Mouse (Mus musculus) limb, embryonic 15.5 days (tissue): ENCODE measurements at regions not wholly inside any gene's neighbourhood (a gene's known extent, or its start where the extent isn't known, plus 50 kb on each side); places are given as distances from the start of the nearest gene placed in this dataset.
A peak's percentile ranks its signal among the peaks of the same experiment; 100 is the strongest.

Experiments used
- ATAC-seq: fragments of 200-750 bp; cut with Nextera tagmentation; 2 replicates; pipeline ENCODE4 v1.8.0; 2017; ENCODE audit warnings: low read depth, moderate TSS enrichment; ENCODE audit not compliant: insufficient number of reproducible peaks, low FRiP score, low TSS enrichment
- H3K27ac ChIP-seq: fragments of 300-500 bp; sonication (generic); 2 replicates; pipeline ENCODE4 v1.5.1; 2015; ENCODE audit warnings: moderate library complexity, mild to moderate bottlenecking, inconsistent platforms
- H3K27me3 ChIP-seq: fragments of 300-500 bp; sonication (generic); 2 replicates; pipeline ENCODE4 v1.6.1; 2015; ENCODE audit warnings: inconsistent platforms
- H3K36me3 ChIP-seq: fragments of 300-500 bp; sonication (generic); 2 replicates; pipeline ENCODE4 v1.6.1; 2015; ENCODE audit warnings: inconsistent platforms
- H3K4me1 ChIP-seq: fragments of 300-500 bp; sonication (generic); 2 replicates; pipeline ENCODE4 v1.6.1; 2015; ENCODE audit warnings: inconsistent platforms
- H3K4me2 ChIP-seq: fragments of 300-500 bp; sonication (generic); 2 replicates; pipeline ENCODE4 v1.6.1; 2015; ENCODE audit warnings: mild to moderate bottlenecking, inconsistent platforms
- H3K4me3 ChIP-seq: fragments of 300-500 bp; sonication (generic); 2 replicates; pipeline ENCODE4 v1.5.1; 2015; ENCODE audit warnings: mild to moderate bottlenecking, inconsistent platforms
- H3K9ac ChIP-seq: fragments of 300-500 bp; sonication (generic); 2 replicates; pipeline ENCODE4 v1.6.1; 2015; ENCODE audit warnings: inconsistent platforms
- H3K9me3 ChIP-seq: fragments of 300-500 bp; sonication (generic); 2 replicates; pipeline ENCODE4 v1.6.1; 2016; ENCODE audit warnings: inconsistent platforms
- WGBS: fragments of 180-500 bp; shearing (Covaris S2); methylation state at CpG from one replicate; pipeline ENCODE4 v1.1.7; 2015; 5-methylcytosine and 5-hydroxymethylcytosine counted together

- no peaks in the 10 kb centered on the region for H3K4me1 ChIP-seq
- no peaks in the 10 kb centered on the region for H3K9me3 ChIP-seq
- H3K27ac ChIP-seq = no peak overlapping the region
- H3K4me3 ChIP-seq = no peak overlapping the region
- no peaks in the 10 kb centered on the region for H3K27me3 ChIP-seq
- no peak for ATAC-seq
- no peaks in the 10 kb centered on the region for H3K36me3 ChIP-seq
- no peak overlapping the region for H3K9ac ChIP-seq
- 15% methylated on average over 7 of the region's 7 CpGs for WGBS
- H3K4me2 ChIP-seq = no peak overlapping the region
Observed at GRCm38 (mm10) chr7:138061116-138061515, 336.4 kb downstream of the Tcerg1l start.

- Histone ChIP-seq H3K4me1 (no peaks in the 10 kb centered on the region), H3K4me3 (no peak overlapping the region), H3K9ac (no peak overlapping the region), H3K27me3 (no peaks in the 10 kb centered on the region), H3K4me2 (no peak overlapping the region), H3K27ac (no peak overlapping the region), H3K36me3 (no peaks in the 10 kb centered on the region), H3K9me3 (no peaks in the 10 kb centered on the region)
- no peak for ATAC-seq
- 80% methylated on average over 4 of the region's 4 CpGs for WGBS
Observed at GRCm38 (mm10) chr7:138066921-138067320, 330.6 kb downstream of the Tcerg1l start.

DNA sequence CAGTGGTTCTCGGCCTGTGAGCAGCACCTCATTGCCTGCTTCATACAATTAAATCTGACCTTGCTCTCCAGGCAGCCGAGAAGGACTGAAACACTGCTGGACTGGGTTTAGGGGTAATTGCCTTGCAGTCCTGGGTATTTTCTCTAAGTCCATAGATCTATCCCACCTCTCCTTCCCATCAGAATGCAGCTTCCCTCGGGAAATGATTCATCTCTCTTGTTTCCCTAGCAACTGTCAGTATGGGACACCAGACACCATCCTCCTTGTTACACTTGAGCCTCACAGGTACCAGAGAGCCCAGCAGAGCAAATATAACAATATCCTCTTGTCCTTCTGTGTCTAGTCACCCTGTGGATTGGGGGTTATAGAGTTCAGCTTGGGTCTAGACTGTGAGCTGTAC lies 322.3 kb downstream of the Tcerg1l start:
- no peak for ATAC-seq
- no peaks in the 10 kb centered on the region for H3K27me3 ChIP-seq
- WGBS = 53% methylated on average over 3 of the region's 3 CpGs

GRCm38 (mm10) chr7:138083980-138084379 lies 313.6 kb downstream of the Tcerg1l start:
- no peaks in the 10 kb centered on the region for H3K9me3 ChIP-seq
- H3K4me2 ChIP-seq = no peak overlapping the region
- WGBS = 18% methylated on average over 5 of the region's 5 CpGs
- no peak overlapping the region for H3K9ac ChIP-seq
- H3K27ac ChIP-seq = no peak overlapping the region
- ATAC-seq = peak; percentile 58; the same call in 1 of the 2 replicates
- H3K4me3 ChIP-seq = no peak overlapping the region
- H3K36me3 ChIP-seq = no peaks in the 10 kb centered on the region
- no peaks in the 10 kb centered on the region for H3K27me3 ChIP-seq
- no peaks in the 10 kb centered on the region for H3K4me1 ChIP-seq

More for the DNA sequence above, 322.3 kb downstream of the Tcerg1l start:
- Histone ChIP-seq H3K4me1 (no peaks in the 10 kb centered on the region), H3K27ac (no peak overlapping the region), H3K9me3 (no peaks in the 10 kb centered on the region), H3K4me2 (no peak overlapping the region), H3K9ac (no peak overlapping the region), H3K36me3 (no peaks in the 10 kb centered on the region), H3K4me3 (no peak overlapping the region)

DNA sequence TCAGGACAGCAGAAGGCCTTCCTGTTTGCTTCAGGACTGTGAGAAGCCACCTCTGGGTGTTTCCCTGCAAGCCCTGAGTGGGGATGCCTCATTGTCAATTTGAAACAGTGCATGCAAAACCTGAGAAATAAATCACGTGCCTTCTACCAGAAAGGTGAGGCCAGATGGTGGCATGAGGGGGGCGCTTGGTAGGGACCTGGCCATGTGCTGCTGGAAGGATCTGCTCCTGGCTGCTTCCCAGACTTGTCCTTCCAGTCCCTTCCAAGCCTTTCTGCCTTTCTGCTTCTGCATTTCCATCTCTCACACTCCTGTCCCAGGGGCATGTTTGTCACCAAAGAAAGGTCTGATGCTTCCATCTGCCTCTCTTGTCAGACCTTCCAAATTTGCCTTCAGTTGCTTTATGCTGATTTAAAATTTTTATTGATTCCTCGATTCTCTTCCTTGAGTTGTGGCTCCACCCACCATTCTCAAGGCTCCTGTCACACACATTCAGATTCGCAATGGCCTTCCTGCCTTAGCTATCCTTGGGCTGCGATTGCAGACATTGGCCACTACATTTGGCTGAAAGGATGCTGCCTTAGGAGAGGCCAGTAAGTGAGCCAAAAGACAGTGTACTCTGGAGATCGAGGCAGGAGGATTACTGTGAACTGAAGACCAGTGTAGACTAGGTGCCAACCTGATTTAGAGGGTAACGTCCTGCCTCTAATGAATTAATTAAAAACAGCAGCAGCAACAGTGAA lies 289.9 kb downstream of the Tcerg1l start:
- Histone ChIP-seq H3K9me3 (no peaks in the 10 kb centered on the region), H3K9ac (no peak overlapping the region), H3K36me3 (no peaks in the 10 kb centered on the region), H3K4me1 (no peaks in the 10 kb centered on the region), H3K4me2 (no peak overlapping the region), H3K4me3 (no peak overlapping the region), H3K27ac (no peak overlapping the region), H3K27me3 (no peaks in the 10 kb centered on the region)
- ATAC-seq = no peak
- WGBS = 52% methylated on average over 7 of the region's 7 CpGs

DNA sequence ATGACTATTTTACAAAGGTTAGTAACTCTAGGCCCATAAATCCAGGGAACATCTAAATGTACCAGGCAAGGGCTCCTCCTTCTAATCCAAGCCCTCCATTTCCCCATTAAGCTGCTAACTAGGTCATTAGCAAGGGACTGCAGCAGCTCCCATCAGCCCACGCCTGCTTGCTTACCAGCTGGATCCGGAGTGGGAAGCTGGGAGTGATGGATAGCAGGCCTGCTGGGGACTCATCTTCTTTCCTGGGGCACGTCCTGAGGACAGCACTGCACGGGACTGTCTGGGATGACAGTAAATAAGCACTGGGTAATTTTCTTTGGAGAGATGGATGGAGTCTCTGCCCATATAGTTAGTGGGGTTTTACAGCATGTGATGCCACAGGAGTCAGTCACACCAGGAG lies 276.0 kb downstream of the Tcerg1l start:
- Histone ChIP-seq H3K36me3 (no peaks in the 10 kb centered on the region), H3K4me3 (no peak overlapping the region), H3K4me1 (no peaks in the 10 kb centered on the region), H3K27me3 (no peaks in the 10 kb centered on the region), H3K9me3 (no peaks in the 10 kb centered on the region), H3K27ac (no peak overlapping the region), H3K9ac (no peak overlapping the region), H3K4me2 (no peak overlapping the region)
- ATAC-seq = no peak
- WGBS = 19% methylated on average over 4 of the region's 4 CpGs

DNA sequence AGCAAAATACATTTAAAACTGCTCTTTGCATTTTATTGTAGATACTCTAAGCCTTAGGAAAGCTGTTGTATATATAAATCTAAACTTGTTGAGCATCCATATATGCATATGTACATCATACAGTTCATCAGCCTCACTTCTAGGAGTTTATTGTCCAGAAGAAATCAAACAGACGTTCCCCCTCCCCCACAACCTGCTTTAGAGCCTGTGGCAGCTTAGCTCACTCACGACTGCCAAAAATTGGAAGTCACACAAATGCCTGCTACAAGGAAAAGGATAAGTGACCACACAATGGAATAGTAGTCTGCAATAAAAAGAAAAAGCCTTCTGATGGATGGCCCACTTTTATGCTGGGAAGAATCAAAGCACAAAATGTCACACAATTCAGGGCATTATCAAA lies 267.8 kb downstream of the Tcerg1l start:
- 44% methylated on average over 2 of the region's 2 CpGs for WGBS
- no peaks in the 10 kb centered on the region for H3K9me3 ChIP-seq
- H3K27me3 ChIP-seq = no peaks in the 10 kb centered on the region
- H3K4me2 ChIP-seq = no peak overlapping the region
- no peak overlapping the region for H3K9ac ChIP-seq
- no peaks in the 10 kb centered on the region for H3K36me3 ChIP-seq
- H3K27ac ChIP-seq = no peak overlapping the region
- no peaks in the 10 kb centered on the region for H3K4me1 ChIP-seq
- ATAC-seq = no peak
- no peak overlapping the region for H3K4me3 ChIP-seq

GRCm38 (mm10) chr7:138133427-138133826 lies 264.1 kb downstream of the Tcerg1l start:
- no peaks in the 10 kb centered on the region for H3K4me1 ChIP-seq
- H3K36me3 ChIP-seq = no peaks in the 10 kb centered on the region
- H3K27ac ChIP-seq = no peak overlapping the region
- no peak for ATAC-seq
- no peaks in the 10 kb centered on the region for H3K9me3 ChIP-seq
- no peak overlapping the region for H3K4me3 ChIP-seq
- H3K9ac ChIP-seq = no peak overlapping the region
- 87% methylated on average over 6 of the region's 6 CpGs for WGBS
- H3K4me2 ChIP-seq = no peak overlapping the region
- no peaks in the 10 kb centered on the region for H3K27me3 ChIP-seq

DNA sequence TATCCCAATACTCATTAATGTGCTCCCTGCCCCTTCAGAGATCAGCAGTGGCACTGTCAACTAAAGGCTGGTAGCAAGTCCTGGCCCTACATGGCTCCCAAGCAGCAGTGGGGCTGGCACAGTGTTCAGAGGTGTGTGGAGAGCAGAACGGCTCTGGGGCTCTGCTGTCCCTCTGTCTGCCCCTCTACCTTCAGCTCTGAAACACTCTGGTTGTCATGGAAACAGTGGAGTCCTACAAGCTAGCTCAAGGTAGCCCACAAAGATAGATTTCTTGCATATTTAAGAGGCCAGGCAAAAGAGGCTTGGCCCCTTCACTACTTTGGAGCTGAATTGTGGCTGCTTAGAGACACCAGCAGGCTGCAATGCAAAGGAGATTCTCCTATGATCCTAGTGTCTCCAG lies 259.6 kb downstream of the Tcerg1l start:
- no peak overlapping the region for H3K4me3 ChIP-seq
- ATAC-seq = no peak
- H3K27me3 ChIP-seq = no peaks in the 10 kb centered on the region
- no peaks in the 10 kb centered on the region for H3K36me3 ChIP-seq
- WGBS = 53% methylated on average over 1 of the region's 1 CpGs
- no peak overlapping the region for H3K4me2 ChIP-seq
- H3K27ac ChIP-seq = no peak overlapping the region
- no peaks in the 10 kb centered on the region for H3K4me1 ChIP-seq
- H3K9me3 ChIP-seq = no peaks in the 10 kb centered on the region
- no peak overlapping the region for H3K9ac ChIP-seq

DNA sequence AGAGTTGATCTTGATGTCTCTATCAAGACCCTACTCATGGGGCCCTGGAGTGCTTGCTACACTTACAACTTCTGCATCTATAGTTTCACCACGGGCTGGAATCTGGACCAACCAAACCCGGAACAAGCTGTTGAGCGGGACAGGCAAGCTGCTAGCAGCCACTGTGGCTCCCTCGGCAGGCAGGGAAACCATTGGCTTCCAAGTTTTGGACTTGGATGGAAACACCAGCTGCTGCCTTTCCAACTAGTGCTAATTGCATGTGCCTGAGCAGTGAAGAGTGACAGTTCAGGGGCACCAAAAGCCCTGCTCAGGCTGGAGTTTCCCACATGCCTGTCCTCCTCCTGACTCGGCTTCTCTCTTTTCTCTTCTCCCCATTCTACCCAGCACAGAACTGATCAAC lies 257.8 kb downstream of the Tcerg1l start:
- no peaks in the 10 kb centered on the region for H3K9me3 ChIP-seq
- H3K36me3 ChIP-seq = no peaks in the 10 kb centered on the region
- WGBS = 66% methylated on average over 5 of the region's 5 CpGs
- no peak overlapping the region for H3K4me3 ChIP-seq
- H3K4me2 ChIP-seq = no peak overlapping the region
- H3K9ac ChIP-seq = no peak overlapping the region
- no peak for ATAC-seq
- no peaks in the 10 kb centered on the region for H3K4me1 ChIP-seq
- H3K27me3 ChIP-seq = no peaks in the 10 kb centered on the region
- no peak overlapping the region for H3K27ac ChIP-seq

GRCm38 (mm10) chr7:138149496-138149895 lies 248.0 kb downstream of the Tcerg1l start:
- no peak overlapping the region for H3K9ac ChIP-seq
- no peak overlapping the region for H3K27ac ChIP-seq
- ATAC-seq = no peak
- no peaks in the 10 kb centered on the region for H3K36me3 ChIP-seq
- no peak overlapping the region for H3K4me2 ChIP-seq
- no peaks in the 10 kb centered on the region for H3K27me3 ChIP-seq
- no peaks in the 10 kb centered on the region for H3K4me1 ChIP-seq
- H3K9me3 ChIP-seq = no peaks in the 10 kb centered on the region
- no peak overlapping the region for H3K4me3 ChIP-seq
- 80% methylated on average over 2 of the region's 2 CpGs for WGBS

DNA sequence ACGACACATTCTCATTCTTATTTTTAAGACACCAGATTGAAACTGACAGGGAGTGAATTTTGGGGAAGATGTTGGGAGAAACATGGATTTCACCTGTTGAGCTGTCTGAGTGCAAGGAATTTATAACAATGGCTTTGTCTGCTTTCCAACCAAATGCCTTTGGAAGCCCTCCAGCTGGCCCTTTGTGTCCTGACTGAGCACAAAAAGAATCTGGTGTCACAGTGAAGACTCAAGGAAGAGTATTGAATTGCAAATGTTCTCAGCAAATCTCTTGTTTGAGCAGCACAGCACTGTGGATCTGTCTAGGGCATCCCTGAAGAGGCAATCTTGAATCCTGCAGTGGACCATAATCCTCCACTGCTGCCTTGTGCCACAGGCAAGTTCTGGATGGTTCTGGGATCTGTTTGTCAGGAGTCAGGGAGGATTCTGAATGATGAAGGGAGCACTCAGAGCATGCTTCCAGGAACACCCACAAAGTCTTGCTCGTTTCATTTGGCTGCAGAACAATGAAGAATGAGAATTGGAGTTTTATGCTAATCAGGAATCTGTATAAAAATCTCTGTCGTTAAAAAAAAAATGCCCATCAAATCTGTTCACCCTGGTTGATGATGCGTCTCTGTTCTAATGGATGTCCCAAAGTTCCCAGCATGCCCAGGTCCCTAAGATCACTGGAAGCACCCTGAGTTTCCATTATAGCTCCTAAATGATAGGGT lies 243.9 kb downstream of the Tcerg1l start:
- no peak for ATAC-seq
- H3K9ac ChIP-seq = no peak overlapping the region
- H3K27ac ChIP-seq = no peak overlapping the region
- H3K36me3 ChIP-seq = no peaks in the 10 kb centered on the region
- H3K27me3 ChIP-seq = no peaks in the 10 kb centered on the region
- H3K9me3 ChIP-seq = no peaks in the 10 kb centered on the region
- H3K4me3 ChIP-seq = no peak overlapping the region
- H3K4me2 ChIP-seq = no peak overlapping the region
- WGBS = 69% methylated on average over 4 of the region's 4 CpGs
- H3K4me1 ChIP-seq = no peaks in the 10 kb centered on the region
